Mouse (Mus musculus) ovary, postnatal 36 days (tissue): ENCODE data around the gene Lsm14a.
"Not testable (repeated sequence)": the region's sequence is repeated elsewhere in the genome, so short reads cannot be mapped to it uniquely, and the experiment has no call there.

Experiments used
- DNase-seq: peaks from one replicate; pipeline ENCODE4 v3.0.0; 2022; ENCODE audit warnings: low spot score, mixed read lengths

The Lsm14a gene

GRCm38 (mm10) chr7:34373906-34374305 lies 19.2 kb downstream of the Lsm14a start:
- DNase-seq, result no peak

DNA sequence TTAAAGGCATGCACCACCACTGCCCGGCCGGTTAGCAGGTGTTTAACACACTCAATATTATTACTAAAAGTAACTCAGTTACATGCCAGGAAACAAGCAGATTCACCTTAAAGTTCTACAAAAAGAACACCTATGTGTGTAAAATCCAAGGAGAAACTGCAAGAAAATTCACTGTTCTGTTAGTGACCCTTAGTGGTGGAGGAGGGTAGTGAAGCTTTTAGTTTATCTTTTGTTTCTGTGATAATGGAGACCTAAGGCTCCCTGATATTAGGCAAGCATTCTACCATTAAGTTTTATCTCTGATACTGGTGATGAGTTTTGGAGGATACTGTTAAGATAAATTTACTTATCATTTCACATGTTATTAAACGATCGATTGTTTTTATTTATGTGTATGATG lies 37.5 kb downstream of the Lsm14a start:
- no peak for DNase-seq

DNA sequence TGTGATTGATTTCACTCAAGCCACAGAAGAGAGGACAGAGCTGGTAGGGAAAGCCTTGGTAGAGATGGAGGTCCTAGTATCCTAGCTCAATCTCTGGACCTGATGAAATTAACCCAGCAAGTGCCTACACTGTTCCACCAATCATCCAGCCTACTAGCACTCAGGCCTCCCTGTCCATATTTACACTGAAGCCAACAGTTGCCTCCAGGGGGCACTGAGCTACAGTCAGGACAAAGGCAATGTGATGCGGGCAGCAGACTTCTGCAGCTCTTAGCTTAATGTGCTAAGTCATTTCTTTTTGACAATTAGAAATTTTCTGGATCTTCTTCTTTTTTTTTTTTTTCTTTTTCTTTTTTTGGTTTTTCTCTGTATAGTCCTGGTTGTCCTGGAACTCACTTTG lies 41.1 kb downstream of the Lsm14a start:
- DNase-seq, result peak; percentile 11

DNA sequence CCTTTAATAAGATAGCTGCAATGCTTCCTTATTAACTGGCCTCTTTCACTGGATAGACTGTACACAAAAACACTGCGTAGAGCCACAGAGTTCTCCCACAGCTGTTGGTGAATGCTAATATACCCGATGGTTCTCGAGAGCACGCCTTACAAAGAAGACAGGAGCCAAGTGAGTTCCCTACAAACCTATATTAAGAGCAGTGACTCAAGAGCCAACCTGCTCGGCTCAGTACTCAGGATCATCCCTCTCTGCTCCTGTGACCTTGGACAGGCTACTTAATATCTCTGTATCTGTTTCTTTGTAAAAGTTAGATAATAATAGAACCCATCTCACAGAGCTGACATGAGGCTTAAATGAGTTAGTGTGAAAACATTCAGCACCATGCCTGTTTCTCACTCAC lies 42.9 kb downstream of the Lsm14a start:
- no peak for DNase-seq

- DNase-seq, result no peak
These were observed 45.1 kb downstream of the Lsm14a start for GRCm38 (mm10) chr7:34348011-34348410.

- DNase-seq, result no peak
These were observed 46.1 kb downstream of the Lsm14a start for GRCm38 (mm10) chr7:34347041-34347440.

GRCm38 (mm10) chr7:34346505-34346904 lies 46.6 kb downstream of the Lsm14a start:
- no peak for DNase-seq

- no peak for DNase-seq
These were observed 50.9 kb downstream of the Lsm14a start for GRCm38 (mm10) chr7:34342040-34342793.

DNA sequence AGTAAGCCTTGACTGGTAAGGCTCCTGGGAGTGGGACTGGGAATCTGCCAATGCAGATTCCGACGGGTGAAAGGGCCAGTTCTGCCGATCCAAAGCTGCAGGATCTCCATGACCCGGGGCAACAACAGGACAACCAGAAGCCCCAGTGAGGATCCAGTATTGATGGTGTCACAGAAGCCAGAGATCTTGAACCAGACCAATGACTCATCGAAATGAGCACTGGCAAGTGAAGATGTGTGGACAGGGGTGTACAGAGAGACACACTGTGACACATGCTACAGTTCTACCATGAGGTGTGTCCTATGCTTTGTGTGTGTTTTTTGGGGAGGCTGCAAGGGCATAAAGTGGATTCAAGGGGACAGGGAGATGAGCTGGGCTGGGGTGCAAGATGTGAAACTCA lies 52.3 kb downstream of the Lsm14a start:
- DNase-seq, result no peak

- no peak for DNase-seq
These were observed 54.0 kb downstream of the Lsm14a start for GRCm38 (mm10) chr7:34339164-34339489.

DNA sequence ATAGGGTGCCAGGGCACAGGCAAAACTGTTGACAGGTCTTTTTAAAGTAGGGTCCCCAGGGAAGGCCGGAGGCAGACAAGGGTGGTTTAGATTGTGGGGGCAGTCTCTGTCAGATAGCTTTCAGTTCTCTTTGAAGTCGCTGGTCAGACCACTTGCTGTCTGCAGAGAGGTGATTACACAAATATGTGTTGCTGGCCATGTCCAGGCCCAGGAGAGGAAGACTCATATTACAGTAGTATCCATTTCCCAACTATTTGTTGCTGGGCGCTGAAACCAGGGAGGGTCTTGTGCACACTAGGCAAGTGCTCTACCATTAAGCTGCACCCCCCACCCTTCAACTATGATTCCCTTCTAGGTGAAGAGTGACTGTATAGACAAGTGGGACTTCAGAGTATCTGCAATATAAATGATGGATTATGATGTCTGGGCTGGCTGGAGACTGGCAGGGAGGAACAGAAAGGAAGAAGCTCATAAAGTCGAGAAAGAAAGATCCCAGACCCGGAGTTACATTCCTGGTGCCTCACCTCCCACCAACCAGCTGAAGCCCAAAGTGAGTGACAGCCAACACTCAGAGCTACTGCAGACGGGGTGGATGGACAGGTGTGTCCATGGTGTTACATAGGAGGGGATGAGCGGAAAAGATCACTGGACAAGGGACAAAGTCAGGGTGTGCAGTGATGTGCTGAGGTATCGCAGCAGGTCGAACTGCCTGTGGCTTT lies 54.5 kb downstream of the Lsm14a start:
- no peak for DNase-seq

DNA sequence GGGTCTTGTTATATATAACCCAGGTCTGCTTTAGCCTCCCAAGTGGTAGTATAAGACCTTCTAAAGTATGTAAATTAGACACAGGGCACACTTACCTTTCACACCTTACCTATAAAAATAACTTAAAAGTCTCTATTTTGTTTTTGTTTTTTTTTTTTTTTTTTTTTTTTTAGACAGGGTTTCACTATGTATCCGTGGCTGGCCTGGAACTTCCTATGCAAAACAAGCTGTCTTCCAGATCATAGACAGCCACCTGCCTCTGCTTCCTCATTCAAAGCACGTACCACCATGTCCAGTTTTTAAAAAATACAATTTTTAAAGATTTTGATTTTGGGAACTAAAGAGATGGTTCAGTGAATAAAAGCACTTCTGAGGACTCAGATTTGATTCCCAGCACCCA lies 55.8 kb downstream of the Lsm14a start:
- no peak for DNase-seq

- not testable (repeated sequence) for DNase-seq
These were observed 56.6 kb downstream of the Lsm14a start for GRCm38 (mm10) chr7:34336545-34336944.

DNA sequence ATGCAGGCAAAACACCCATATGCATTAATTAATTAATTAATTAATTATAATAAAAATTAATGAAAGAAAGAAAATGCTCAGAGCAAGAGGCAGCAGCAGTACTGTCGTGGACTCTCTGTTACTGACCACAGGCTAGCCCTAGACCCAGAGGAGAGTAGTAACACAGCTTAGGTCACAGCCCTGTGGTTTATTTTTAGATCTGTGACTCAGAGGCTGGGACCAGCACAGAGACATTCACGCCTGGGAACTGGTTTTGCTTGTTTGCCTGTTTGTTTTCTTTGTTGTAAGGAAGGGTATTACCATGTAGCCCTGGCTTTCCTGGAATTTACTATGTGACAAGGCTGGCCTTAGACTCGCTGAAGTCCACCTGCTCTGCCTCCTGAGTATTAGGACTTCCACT lies 65.6 kb downstream of the Lsm14a start:
- DNase-seq, result no peak

GRCm38 (mm10) chr7:34324857-34325256 lies 68.3 kb downstream of the Lsm14a start:
- no peak for DNase-seq

GRCm38 (mm10) chr7:34324005-34324404 lies 69.1 kb downstream of the Lsm14a start:
- no peak for DNase-seq

- DNase-seq, result peak; percentile 38
These were observed 69.8 kb downstream of the Lsm14a start for GRCm38 (mm10) chr7:34323351-34323750.

- DNase-seq, result no peak
These were observed 71.2 kb downstream of the Lsm14a start for GRCm38 (mm10) chr7:34321958-34322357.

GRCm38 (mm10) chr7:34321119-34321518 lies 72.0 kb downstream of the Lsm14a start:
- DNase-seq, result peak; percentile 18

- peak; percentile 41 for DNase-seq
These were observed 73.2 kb downstream of the Lsm14a start for GRCm38 (mm10) chr7:34319957-34320356.

- DNase-seq, result no peak
These were observed 74.0 kb downstream of the Lsm14a start for GRCm38 (mm10) chr7:34319123-34319522.

- peak; percentile 60 for DNase-seq
These were observed 75.1 kb downstream of the Lsm14a start for GRCm38 (mm10) chr7:34317901-34318476.

DNA sequence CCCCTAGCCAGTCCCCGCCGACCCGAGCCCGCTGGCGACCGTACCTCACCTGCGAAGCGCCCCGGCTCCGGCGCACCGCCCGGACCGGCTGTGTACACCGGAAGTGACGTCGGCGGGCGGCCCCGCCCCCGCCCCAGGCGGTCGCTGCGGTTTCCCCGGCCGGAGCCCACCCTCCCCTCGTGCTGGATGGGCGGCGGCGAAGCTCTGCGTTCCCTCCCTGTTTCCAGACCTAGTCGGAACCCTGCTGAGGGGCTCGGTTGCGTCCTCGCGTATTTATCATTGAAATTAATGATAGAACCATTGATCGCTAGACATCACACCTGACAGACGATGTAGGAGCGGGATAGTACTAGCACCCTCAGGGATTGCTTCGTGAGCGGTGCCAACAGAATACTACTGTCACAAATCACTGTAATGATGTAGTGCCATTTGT lies 79.7 kb downstream of the Lsm14a start, which contains the start of gene 4931406P16Rik:
Gene 4931406P16Rik, minus strand, starts transcription at position 109 of the 433 bp plus-strand sequence.
- DNase-seq, result peak; percentile 88
